Mouse (Mus musculus) ovary, postnatal 36 days (tissue): ENCODE data around the gene Kcne2.
A peak's percentile ranks its signal among the peaks of the same experiment; 100 is the strongest.

Experiments used
- DNase-seq: peaks from one replicate; pipeline ENCODE4 v3.0.0; 2022; ENCODE audit warnings: low spot score, mixed read lengths

Gene Kcne2

DNA sequence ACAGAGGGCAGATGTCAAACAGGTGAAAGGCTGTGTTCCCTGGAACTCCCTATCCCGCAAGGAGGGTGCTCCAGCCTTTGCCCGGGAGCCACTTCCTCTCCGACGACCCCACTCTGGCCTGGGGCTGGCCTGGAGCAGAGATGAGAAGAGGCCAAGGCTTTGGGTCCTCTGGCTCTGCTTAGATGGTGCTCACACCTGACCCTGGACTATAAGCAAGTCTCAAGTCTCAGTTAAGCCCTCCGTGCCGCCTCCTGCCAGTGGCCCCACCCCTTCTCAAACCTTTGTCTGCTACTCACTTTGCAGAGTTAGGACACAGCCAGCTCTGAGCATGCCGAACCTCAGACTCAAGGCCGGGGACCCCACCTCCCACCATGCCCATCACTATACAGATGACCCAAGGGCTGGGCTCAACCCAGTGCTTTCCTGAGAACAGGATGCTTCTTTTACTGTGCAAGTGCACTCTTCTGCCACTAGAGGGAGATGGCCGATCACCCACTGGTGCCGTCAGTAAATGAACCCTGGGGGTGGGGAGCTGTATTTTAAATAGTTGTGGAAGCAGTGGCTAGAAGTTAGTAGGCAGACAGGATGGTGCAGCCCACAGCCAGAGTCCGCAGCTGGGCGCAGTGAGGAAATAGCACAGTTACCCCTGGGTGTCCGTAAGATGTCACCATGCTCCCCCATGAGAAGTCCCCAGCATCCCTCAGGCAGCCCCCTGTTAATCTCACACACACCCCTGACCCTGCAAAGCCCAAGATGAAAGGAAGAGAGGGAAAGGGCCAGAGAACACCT is 22.0 kb downstream of the Kcne2 start:
- no peak for DNase-seq

DNA sequence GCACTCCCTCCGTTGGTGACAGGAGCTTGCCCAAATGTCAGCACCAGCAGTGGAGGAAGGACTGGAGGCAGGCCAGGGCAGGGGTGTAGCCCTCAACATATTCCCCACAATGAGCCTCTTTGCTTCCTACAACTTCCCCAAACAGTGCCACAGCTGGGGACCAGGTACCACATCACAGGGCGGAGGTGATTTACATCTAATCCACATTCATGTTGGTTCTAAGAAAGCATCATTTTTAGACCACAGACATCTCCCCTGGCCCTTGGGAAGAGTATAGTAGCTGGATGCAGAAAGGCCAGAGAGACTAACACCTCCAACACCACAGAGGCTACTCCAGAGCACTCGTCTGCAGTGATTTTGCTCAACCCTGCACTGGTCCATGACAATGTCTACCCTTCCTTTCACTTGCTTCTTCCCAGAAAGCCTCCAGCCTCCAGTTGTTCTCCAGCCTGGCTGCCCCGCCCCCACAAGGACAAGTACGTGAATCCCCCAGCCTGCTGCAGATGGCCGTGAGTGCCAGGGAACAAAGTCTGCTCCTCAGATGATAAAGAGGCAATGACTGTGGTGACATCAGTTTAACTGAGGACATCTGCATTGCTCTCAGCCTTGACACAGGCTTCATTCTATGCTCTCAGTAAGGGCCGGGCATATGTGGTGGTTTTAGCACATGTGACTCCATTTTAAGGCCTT is 24.0 kb downstream of the Kcne2 start:
- DNase-seq: peak; percentile 37

GRCm38 (mm10) chr16:92319353-92320109 is 27.3 kb downstream of the Kcne2 start:
- peak; percentile 43 for DNase-seq

DNA sequence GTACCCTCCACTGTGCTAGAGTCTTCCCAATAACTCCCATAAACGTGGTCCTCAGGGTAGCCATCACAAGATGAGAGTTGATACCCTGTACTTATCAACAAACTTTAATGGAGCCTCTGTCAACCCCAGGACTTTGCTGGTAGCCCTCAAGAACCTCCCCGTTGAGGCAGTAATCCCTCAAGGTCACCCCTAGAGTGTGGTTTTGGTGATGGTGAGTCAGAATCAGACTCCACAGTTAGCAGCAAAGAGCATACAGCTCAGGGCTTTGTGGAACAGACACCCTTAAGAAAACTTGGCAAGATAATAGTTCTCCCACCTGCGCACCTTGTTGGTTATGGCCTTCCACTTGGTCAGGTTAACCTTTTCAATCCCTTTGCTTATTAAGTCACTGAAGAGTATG is 28.2 kb downstream of the Kcne2 start:
- DNase-seq: no peak

DNA sequence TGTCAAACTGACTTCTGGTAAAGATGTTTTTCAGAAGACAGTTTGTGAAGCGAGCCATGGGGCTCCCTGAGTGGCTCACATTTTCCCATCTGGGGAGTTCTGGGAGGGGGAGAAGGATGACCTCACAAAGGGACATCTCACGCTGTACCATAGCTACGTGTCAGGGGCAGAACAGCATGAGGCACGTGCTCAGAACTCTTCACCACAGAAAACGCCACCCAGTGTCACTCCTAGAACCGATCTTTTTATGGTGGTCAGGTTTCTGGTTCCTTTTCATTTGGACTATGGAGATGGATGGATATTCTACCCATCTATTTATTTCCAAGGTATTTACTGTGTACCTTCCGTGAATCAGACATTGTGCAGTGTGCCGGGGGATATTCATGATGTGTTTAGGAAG is 29.2 kb downstream of the Kcne2 start, which contains the start of gene Fam243:
Gene Fam243 (minus strand): TSS at position 101 of the 400 bp plus-strand sequence.
- no peak for DNase-seq

DNA sequence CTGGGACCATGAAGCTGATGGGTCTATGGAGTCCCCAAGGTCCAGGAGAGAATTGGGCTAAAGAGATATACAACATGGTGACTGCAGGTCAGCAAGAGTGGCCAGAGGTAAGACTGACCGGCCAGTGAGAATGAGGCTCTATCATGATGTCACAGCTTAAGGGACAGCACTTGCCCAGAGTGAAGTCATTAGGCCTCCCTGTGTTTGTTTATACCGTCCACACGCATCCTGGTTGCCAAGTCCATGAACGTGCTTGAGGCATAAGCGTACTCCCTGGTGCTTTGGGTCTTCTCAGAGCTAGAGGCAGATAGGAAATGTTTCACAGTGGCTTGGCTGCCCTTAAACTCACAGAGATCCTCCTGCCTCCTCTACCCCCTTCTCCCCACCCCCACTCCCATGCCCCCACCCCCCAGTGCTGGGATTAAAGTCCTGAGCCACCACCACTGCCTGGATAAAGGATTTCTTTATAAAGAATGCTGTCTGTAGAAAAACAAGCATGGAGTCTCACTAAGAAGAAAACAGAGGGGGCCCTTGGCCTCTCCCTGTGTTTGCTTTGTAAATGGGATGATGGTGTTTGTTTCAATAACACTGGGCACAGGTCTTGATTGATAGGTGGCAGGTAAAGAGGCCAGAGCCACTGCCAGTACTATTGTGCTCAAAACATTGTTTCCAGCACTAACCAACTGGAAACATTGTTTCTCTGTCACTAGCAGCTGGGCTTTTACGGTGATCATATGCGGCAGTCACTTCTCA is 32.3 kb downstream of the Kcne2 start:
- DNase-seq: no peak

DNA sequence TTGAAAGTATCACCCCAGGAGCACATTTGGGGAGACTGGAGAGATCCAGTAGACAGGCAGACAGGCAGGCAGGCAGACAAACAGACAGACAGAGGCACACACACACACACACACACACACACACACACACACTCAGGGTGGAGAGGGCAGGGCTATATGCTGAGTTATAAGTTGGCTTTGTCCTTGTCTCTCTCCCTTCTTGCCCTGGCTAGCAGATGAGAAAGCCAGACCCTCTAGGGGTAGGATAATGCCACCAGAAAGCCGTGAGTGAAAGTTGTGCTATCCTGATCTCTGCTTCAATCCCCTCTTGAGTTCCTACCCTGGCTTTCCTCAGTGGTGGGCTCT is 32.8 kb downstream of the Kcne2 start:
- DNase-seq: no peak

DNA sequence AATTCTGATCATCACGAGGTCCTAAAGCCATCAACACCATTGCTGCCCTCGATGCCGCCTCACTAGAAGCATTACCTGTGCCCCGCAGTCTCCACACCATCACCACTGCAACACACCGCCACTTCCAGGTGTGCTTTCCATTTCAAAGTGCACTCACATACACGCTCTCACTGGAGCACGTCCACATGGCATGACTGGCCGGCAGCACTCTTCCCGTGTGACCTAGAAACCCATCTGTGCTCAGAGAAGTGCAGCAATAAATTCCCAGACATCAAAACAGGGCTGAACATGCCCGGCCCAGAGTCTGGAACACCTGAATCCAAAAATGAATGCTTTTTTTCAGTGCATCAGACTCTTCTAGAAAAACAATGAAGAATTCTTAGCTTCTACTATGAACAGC is 35.7 kb downstream of the Kcne2 start:
- DNase-seq: no peak

DNA sequence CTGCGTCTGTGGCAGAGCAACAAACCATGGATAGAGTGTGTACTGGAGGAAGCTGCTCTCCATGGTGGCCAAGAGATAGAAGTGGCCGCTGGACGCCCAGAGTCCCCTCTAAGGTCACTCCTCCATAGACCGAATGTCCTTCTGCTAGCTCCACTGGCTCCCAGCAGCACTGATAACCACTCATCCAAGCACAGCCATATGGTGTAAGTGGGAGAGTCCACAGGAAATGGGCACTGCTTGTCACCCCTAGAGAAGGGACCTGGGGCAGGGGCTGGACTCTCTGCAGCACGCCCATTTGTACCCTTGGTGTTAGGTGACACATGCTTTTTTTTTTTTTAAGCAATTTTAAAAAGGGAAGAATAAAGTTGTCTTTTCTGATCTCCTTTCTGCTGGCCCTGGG is 38.8 kb downstream of the Kcne2 start:
- DNase-seq: no peak

DNA sequence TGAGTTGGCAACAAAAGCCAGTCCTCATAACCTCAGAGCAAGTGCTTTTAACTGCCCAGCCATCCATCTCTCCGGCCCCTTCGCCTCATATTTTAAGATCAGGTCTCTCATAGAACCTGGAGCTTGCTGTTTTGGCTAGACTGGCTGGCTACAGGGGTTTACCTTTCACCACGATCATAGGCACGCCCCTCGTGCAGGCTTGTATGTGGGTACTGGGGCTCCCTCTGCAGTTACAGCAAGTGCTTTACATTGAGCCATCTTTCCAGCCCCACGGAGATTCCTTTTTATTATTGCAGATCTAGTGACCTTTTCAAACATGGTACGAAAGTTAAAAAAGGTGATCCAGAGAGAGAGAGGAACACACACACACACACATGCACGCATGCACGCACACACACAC is 42.4 kb downstream of the Kcne2 start:
- DNase-seq: no peak

DNA sequence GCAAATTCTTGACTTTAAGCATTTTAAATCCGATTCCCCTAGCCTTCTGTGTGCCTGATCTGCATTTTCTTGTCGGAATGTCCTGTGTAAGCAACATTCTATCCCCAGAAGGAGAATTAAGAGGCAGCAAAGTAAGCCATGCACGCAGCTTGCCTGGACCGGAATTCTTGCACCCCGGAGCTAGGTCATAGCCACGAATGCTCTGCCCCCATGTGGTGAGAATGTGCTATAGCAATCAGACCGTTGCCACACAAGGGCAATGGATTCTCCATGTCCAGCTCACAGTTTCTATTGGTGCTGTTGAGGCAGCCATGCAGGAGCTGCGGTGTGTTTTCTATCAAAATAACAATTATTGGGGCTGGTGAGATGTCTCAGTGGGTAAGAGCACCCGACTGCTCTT is 44.1 kb downstream of the Kcne2 start:
- DNase-seq: peak; percentile 75

- peak; percentile 75 for DNase-seq
Measured at GRCm38 (mm10) chr16:92340612-92341511, 48.7 kb downstream of the Kcne2 start.

DNA sequence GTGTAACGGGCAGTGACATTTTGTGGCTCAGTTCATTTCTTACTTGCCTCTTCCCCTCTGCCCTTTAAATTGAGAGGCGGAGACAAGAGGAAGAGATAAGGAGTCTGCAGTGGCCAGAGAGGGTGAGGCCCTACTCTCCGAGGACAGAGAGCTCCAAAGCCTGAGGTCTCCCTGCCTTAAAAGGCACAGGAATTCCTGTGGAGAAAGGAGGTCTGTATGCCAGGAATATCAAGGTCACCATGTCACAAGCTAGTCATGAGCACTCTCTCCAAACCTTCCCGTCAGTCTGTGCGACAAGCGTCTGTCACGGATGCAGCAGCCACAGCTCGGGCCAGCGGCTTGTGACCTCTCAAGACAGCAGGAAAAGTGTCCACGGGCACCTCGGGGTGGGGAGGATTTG is 53.0 kb downstream of the Kcne2 start:
- peak; percentile 30 for DNase-seq

GRCm38 (mm10) chr16:92346297-92346916 is 54.2 kb downstream of the Kcne2 start:
- DNase-seq: peak; percentile 75
